Mouse (Mus musculus): ENCODE measurements around the gene Sgca.

The Sgca gene

DNA sequence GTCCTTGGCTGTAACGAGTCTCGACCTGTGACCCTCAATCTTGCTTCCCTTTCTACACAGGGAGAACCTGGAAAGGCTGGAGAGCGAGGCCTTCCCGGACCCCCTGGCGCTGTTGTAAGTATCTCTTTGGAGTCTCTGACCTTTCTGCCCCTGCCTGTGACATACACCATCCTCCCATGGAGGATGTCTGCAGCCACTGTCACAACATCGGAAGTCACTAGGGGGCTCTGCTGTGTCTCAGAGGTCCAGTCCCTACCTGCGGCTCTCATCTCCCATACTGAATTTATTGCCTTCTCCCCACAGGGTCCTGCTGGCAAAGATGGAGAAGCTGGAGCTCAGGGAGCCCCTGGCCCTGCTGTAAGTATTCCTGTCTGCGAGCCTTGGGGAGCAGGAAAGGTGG is 31.8 kb downstream of the Sgca start:
- DNase-seq (ENCODE audit: low read depth, low spot score) = no peak

GRCm38 (mm10) chr11:94943054-94943453 is 33.1 kb downstream of the Sgca start:
- no peak for DNase-seq (ENCODE audit: low read depth, low spot score)

GRCm38 (mm10) chr11:94942282-94943023 is 33.7 kb downstream of the Sgca start:
- DNase-seq (ENCODE audit: low read depth, low spot score) = peak; percentile 58

DNA sequence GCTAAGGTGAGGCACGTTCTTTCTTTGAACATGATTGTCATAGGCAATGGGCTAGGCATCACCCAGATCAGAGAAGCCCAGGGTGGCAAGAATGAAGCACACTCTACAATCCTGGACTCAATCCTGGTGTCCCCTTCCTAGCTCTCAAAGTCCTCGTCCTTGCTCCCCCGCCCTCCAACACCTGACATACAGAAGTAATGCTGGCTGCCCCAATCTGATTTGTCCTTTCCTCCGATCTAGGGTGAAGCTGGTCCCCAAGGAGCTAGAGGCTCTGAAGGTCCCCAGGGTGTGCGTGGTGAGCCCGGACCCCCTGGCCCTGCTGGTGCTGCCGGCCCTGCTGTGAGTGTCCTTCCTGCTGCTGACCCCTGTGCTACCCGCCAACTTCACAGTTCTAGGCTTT is 34.4 kb downstream of the Sgca start:
- DNase-seq (ENCODE audit: low read depth, low spot score) = no peak

DNA sequence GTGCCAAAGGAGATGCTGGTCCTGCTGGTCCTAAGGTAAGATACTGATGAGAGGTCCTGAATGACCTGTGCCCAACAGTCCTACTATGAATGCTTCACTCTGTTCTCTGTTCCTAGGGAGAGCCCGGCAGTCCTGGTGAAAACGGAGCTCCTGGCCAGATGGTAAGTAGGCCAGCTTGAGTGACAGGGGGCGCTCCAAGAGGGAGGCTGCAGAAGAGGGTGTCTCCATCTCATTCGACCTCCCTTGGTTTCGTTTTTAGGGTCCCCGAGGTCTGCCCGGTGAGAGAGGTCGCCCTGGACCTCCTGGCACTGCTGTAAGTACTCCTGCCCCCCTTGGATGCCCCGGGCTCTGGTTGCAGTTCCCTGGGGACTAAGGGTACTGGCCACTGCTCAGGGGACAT is 35.0 kb downstream of the Sgca start:
- no peak for DNase-seq (ENCODE audit: low read depth, low spot score)

DNA sequence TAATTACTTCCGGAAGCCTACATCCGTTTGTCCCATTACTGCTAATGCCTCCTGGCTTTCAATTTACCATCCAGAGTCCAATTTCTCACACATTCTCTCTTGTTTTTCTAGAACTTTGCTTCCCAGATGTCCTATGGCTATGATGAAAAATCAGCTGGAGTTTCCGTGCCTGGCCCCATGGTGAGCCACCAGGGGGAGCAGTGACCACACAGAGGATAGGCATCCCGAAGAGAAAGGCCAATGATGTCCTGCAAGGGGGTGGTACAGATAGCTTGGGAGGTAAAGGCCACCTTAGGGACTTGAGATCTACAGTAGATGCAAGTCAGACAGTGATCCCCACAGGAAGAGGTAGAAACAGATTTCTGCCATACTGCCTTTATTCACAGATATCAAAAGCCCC is 36.8 kb downstream of the Sgca start:
- peak; percentile 79 for DNase-seq (ENCODE audit: low read depth, low spot score)

GRCm38 (mm10) chr11:94938296-94938695 is 37.8 kb downstream of the Sgca start:
- no peak for DNase-seq (ENCODE audit: low read depth, low spot score)

- DNase-seq (ENCODE audit: low read depth, low spot score) = no peak
Measured at GRCm38 (mm10) chr11:94937787-94938186, 38.3 kb downstream of the Sgca start.

DNA sequence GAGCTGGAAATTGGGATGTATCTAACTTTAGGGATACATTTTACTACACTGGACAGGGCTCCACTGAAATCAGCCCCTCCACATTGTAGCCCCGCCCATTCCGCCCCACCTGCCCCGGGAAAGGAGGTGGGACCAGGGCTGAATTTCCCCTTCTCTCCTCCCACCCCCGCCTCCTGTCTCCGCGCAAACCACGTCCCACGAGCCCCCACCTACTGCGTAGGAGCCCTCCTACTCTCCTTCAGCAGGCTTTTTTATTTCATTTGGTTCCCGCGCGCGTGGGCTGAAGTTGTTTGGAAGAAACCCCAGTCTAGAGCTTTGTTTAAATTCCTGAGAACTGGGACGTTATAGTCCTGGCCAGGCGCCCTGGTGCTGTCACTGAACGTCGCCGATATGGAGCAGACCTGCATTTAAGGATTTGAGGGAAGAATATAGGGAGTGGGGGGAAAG is 38.8 kb downstream of the Sgca start:
- DNase-seq (ENCODE audit: low read depth, low spot score) = peak; percentile 63

- DNase-seq (ENCODE audit: low read depth, low spot score) = peak; percentile 90
Measured at GRCm38 (mm10) chr11:94936851-94937295, 39.3 kb downstream of the Sgca start.

DNA sequence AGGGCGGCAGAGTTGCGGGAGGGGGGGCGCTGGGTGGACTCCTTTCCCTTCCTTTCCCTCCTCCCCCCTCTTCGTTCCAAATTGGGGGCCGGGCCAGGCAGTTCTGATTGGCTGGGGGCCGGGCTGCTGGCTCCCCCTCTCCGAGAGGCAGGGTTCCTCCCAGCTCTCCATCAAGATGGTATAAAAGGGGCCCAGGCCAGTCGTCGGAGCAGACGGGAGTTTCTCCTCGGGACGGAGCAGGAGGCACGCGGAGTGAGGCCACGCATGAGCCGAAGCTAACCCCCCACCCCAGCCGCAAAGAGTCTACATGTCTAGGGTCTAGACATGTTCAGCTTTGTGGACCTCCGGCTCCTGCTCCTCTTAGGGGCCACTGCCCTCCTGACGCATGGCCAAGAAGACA is 40.1 kb downstream of the Sgca start, which contains the start of gene Col1a1:
Gene Col1a1, plus strand, starts transcription at position 180 of the 400 bp plus-strand sequence.
- no peak for DNase-seq (ENCODE audit: low read depth, low spot score)

DNA sequence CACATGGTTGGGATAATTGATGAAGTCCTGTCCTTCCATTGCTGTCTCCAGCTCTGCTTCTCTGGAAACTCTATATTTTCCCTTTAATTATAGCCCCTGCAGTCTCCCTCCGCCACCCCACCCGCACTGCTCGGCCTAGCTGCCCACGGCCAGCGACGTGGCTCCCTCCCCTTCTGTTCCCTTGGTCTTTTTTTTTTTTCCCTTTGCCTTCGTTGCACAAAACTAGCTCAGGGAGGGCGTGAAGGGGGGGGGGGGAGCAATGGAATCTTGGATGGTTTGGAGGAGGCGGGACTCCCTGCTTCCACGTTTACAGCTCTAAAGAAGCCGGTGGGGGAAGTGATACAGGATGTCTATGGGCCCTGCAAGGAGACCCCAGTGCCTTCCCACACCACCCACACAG is 41.6 kb downstream of the Sgca start:
- DNase-seq (ENCODE audit: low read depth, low spot score) = no peak

DNA sequence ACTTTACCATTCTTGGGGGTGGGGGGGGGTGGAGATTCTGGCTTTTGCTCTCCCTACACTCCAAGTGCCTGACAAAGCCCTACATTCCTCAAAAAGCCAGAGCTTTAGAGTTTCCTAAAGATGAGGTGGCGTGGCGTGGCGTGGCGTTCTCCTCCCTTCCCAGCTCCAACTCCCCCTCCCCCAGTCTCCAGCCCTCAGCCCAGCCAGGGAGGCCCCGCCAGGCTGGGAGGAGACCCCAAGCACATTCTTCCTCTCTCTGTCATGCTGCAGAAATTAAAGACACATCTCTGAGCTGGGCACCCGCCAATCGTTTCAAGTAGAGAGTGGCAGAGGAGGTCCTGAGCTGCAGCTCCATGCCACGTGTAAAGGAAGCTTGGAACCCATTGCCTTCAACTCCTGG is 42.5 kb downstream of the Sgca start:
- no peak for DNase-seq (ENCODE audit: low read depth, low spot score)

DNA sequence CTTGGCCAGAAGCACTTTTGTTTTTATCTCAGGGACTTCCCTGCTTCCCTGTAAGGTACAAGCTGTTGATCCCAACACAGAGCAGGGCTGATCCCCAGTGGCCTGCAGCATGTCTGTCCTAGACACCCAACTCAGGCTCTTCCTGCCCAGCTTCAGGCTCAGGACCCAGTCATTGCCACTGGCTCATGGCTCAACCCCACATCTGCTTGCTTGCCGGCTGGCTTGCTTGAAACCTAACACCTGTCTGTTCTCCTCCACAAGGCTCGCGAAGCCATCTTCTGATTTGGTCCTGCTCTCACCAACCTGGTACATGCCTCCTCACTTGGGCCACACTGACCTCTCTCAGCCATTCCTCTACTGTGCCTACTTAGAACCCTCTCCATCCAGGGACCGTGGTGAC is 46.0 kb downstream of the Sgca start:
- DNase-seq (ENCODE audit: low read depth, low spot score) = no peak

GRCm38 (mm10) chr11:94929599-94929998 is 46.5 kb downstream of the Sgca start:
- DNase-seq (ENCODE audit: low read depth, low spot score) = no peak

- DNase-seq (ENCODE audit: low read depth, low spot score) = peak; percentile 71
Measured at GRCm38 (mm10) chr11:94928820-94929219, 47.3 kb downstream of the Sgca start.

GRCm38 (mm10) chr11:94927771-94928291 is 48.3 kb downstream of the Sgca start:
- no peak for DNase-seq (ENCODE audit: low read depth, low spot score)

DNA sequence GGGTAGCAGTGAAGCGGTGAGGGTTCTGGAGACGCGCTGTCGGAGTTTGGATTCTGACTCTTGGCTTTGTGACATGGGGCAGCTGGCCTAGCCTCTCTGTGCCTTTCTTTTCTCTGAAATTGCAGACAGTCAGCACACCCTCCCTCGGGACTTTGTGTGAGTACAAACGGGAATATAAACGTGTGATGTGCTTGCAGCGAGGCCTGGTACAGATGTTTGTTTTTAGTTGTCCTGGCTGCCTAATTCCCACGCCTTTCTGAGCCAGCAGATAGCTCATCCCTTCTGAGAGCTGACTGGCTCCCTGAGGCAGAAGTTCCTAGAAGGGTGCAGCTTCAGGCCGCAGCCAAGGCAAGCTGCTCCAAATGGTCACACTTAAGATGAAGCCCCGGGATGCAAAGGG is 49.7 kb downstream of the Sgca start:
- DNase-seq (ENCODE audit: low read depth, low spot score) = no peak

DNA sequence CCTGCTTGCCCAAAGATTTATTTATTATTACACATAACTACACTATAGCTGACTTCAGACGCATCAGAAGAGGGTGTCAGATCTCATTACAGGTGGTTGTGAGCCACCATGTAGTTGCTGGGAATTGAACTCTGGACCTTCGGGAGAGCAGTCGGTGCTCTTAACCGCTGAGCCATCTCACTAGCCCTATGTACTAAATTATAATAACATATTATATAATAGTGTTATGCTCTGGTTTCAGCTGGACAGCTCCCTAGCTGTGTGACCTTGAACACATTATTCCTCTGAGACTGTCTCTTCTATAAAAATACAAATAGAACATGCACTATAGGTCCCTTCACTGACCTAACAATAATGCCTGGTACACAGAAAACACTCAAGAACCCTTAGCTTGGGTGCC is 51.1 kb downstream of the Sgca start:
- no peak for DNase-seq (ENCODE audit: low read depth, low spot score)

DNA sequence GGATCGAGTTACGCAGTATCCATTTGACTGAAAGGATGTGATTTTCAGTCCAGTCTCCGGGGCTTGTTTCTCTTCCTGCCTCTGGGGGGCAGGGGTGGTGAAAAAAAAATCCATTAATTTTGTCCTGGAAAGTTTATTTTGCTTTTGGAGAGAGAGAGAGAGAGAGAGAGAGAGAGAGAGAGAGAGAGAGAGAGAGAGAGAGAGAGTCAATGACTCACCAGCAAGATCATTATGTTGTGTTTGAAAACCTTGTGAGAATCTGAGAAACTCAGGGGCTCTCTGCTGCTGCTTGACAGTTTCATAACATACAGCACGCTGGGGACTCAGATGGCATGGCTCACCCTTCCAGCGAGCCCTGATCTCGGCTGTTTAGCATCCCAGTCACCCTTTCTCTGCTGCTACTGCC is 55.1 kb downstream of the Sgca start:
- DNase-seq (ENCODE audit: low read depth, low spot score) = no peak

DNA sequence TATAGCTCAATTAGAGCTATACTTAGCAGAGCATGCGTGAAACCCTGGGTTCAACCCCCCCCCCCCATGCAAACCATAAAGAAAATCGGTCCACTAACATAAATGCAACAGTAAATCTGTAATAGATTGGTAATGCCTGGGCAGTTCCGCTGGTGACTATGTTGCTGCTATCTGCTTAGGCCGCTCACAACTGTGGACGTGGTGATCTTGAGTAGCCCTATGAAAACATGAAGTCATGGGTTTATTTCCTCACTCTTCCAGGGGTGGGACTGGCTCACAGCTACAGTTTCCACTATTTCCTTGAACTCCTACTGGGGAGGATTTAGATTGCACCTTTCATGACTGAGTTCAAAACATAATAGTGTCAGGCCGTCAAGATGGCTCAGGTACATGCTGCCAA is 58.4 kb downstream of the Sgca start:
- no peak for DNase-seq (ENCODE audit: low read depth, low spot score)

- DNase-seq (ENCODE audit: low read depth, low spot score) = no peak
Measured at GRCm38 (mm10) chr11:94916477-94916876, 59.6 kb downstream of the Sgca start.

- peak; percentile 63 for DNase-seq (ENCODE audit: low read depth, low spot score)
Measured at GRCm38 (mm10) chr11:94915675-94916403, 60.3 kb downstream of the Sgca start.

All from brain, adult 2 months (tissue).